Mouse (Mus musculus) liver, adult 2 months (tissue): ENCODE data around the gene Snx14. TPM values are rescaled to one million over a fixed set of nuclear protein-coding genes. Genes with fewer than 3 reads are reported as not detected.
A peak's percentile ranks its signal among the peaks of the same experiment; 100 is the strongest.
"Not testable (repeated sequence)": the region's sequence is repeated elsewhere in the genome, so short reads cannot be mapped to it uniquely, and the experiment has no call there.

Experiments used
- DNase-seq: peaks from one replicate; pipeline ENCODE4 v3.0.0-alpha.2; 2011; ENCODE audit warnings: low read depth, low spot score; ENCODE audit errors: extremely low read depth
- H3K27ac ChIP-seq: fragments of 200-500 bp; replicated peaks from 2 replicates; pipeline ENCODE4 v1.5.1; 2012; ENCODE audit warnings: low read depth, mild to moderate bottlenecking, control low read depth, inconsistent platforms, low read length; ENCODE audit not compliant: insufficient read depth
- H3K27me3 ChIP-seq: fragments of 200-500 bp; 2 replicates; pipeline ENCODE4 v1.6.1; 2012; ENCODE audit warnings: mild to moderate bottlenecking, moderate library complexity, low read length, inconsistent platforms; ENCODE audit not compliant: control insufficient read depth, insufficient read depth
- H3K36me3 ChIP-seq: fragments of 200-500 bp; 2 replicates; pipeline ENCODE4 v1.6.1; 2012; ENCODE audit warnings: low read length, inconsistent platforms; ENCODE audit not compliant: control insufficient read depth, insufficient read depth
- H3K4me1 ChIP-seq: fragments of 200-500 bp; 2 replicates; pipeline ENCODE4 v1.6.1; 2011; ENCODE audit warnings: low read length; ENCODE audit not compliant: control insufficient read depth, insufficient read depth
- H3K4me3 ChIP-seq: fragments of 200-500 bp; 2 replicates; pipeline ENCODE4 v1.5.1; 2011; ENCODE audit warnings: low read depth, mild to moderate bottlenecking, control low read depth, low read length, moderate library complexity; ENCODE audit not compliant: insufficient read depth
- H3K79me2 ChIP-seq: fragments of 200-500 bp; 2 replicates; pipeline ENCODE4 v1.6.1; 2012; ENCODE audit warnings: inconsistent platforms, mild to moderate bottlenecking, low read length, moderate library complexity; ENCODE audit not compliant: control insufficient read depth, insufficient read depth
- H3K9ac ChIP-seq: fragments of 200-500 bp; 2 replicates; pipeline ENCODE4 v1.6.1; 2012; ENCODE audit warnings: low read depth, mild to moderate bottlenecking, control low read depth, inconsistent platforms, low read length
- CTCF ChIP-seq: fragments of 200-500 bp; IDR thresholded peaks from 2 replicates; pipeline ENCODE4 v1.5.1; 2011; ENCODE audit warnings: low read depth, low read length, control low read depth
- POLR2A ChIP-seq: fragments of 200-500 bp; IDR thresholded peaks from 2 replicates; pipeline ENCODE4 v1.6.1; 2011; ENCODE audit warnings: low read length, control low read depth; ENCODE audit not compliant: insufficient read depth; ENCODE audit errors: extremely low read depth
- WGBS: fragments of 180-500 bp; shearing (Covaris S2); methylation state at CpG from one replicate; pipeline ENCODE4 v1.1.7; 2018; 5-methylcytosine and 5-hydroxymethylcytosine counted together
- polyA plus RNA-seq: library from polyadenylated mRNA; depleted of rRNA; stranded (reverse); fragments of >200 nt; gene quantifications from 2 replicates; pipeline ENCODE4 v1.2.3, GENCODE M21; 2012; rRNA removed
- total RNA-seq: library from RNA; depleted of rRNA; stranded (reverse); fragments of >200 nt; gene quantifications from 2 replicates; pipeline ENCODE4 v1.2.3, GENCODE M21; 2014; rRNA removed

Gene Snx14
- 23.2 and 23.6 TPM in 2 replicates for total RNA-seq
- polyA plus RNA-seq = 9.0 and 9.1 TPM in 2 replicates

DNA sequence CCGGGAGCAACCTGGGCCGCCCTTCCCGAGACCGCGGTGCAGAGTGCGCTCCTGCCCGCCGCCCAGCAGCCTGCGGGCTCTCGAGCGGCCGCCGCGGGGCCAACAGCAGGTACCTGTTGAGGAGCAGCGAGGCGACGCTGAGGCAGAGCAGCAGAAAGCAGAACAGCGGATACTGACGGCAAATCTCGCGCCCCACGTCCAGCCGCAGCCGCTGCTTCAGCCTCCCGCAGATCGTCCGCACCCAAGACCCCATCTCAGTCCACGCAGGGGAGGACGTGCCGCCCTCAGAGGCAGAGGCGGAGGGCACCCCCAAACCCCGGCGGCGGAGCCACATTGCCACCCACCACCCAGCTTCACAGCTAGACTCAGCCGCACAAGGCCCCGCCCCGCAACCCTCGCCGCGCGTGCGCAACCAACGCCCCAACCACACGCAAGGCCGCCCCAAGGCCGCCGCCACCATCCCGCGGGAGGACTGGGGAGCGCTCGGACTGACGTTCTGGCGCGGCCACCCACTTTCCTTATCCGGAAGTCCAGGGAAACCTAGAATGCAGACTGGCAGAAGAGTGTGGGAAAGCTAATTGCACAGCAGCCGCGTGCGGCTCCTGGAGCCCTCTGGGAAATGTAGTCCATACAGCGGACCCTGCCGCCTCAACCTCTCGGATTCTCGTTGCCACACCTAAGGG lies at the start of gene Snx14:
TSS of gene Snx14 (minus strand) at position 404 of the 683 bp plus-strand sequence.
- 1% methylated on average over 60 of the region's 62 CpGs for WGBS
- Histone ChIP-seq H3K79me2 (peaks cover 3% of the 10 kb centered on the region; the same call in 1 of the 2 replicates), H3K27me3 (no peaks in the 10 kb centered on the region), H3K9ac (peak within 1 kb of the TSS; percentile 96), H3K4me1 (peaks cover 4% of the 10 kb centered on the region; the same call in 1 of the 2 replicates), H3K4me3 (peak within 1 kb of the TSS; percentile 95), H3K27ac (peak within 1 kb of the TSS; percentile 79), H3K36me3 (no peaks in the 10 kb centered on the region)
- DNase-seq = peak; percentile 95
- peak; percentile 89 for TF ChIP-seq POLR2A
- no peak for TF ChIP-seq CTCF

- Histone ChIP-seq H3K4me3 (no peak overlapping the region), H3K79me2 (peaks cover 11% of the 10 kb centered on the region), H3K27me3 (no peaks in the 10 kb centered on the region), H3K27ac (no peak overlapping the region), H3K36me3 (0 out of 2 replicates have a peak, but pooled peaks cover 2% of the 10 kb centered on the region), H3K9ac (no peak overlapping the region), H3K4me1 (peaks cover 7% of the 10 kb centered on the region)
- 57% methylated on average over 6 of the region's 6 CpGs for WGBS
- TF ChIP-seq CTCF (no peak), POLR2A (no peak)
- DNase-seq = no peak
Measured at GRCm38 (mm10) chr9:88484531-88484930, 45.8 kb upstream of the Snx14 start.

DNA sequence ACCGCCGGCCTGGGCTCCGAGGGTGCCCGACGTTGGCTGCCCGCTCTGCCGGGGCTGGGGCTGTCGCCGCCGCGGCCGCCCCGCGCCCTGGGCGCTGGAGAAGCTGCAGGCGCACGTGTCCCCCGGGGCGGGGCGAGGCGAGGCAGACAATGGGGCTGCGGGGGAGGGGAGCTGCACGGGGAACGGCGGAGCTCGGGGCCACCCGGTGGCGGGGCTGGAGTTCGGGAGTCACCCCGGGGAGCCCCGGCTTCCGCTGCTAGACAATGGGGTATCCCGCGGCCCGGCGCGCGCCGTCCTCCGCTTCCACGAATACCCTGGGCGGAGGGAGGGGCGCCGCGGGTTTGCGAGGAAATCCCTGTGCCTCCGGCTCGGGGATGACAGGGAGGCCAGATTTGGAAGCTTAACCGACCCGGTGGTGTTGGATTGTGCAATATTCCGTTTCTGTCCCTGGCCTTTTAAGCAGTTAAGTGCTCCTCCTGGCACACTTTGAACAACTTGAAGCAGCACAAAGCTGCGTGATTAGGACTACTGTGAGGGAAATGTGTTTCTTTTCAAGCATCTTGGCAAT lies 44.2 kb upstream of the Snx14 start:
- H3K27ac ChIP-seq = peak overlapping the region; percentile 90
- peak; percentile 77 for DNase-seq
- no peaks in the 10 kb centered on the region for H3K27me3 ChIP-seq
- peak overlapping the region; percentile 89 for H3K4me3 ChIP-seq
- peak overlapping the region; percentile 87 for H3K9ac ChIP-seq
- WGBS = under 1% methylated on average over 48 of the region's 52 CpGs
- peaks cover 7% of the 10 kb centered on the region for H3K4me1 ChIP-seq
- TF ChIP-seq POLR2A (no peak), CTCF (no peak)
- peaks cover 3% of the 10 kb centered on the region; the same call in 1 of the 2 replicates for H3K36me3 ChIP-seq
- peaks cover 11% of the 10 kb centered on the region for H3K79me2 ChIP-seq

- H3K4me3 ChIP-seq = peak within 1 kb of the TSS; percentile 89
- peaks cover 11% of the 10 kb centered on the region for H3K79me2 ChIP-seq
- peak; percentile 78 for TF ChIP-seq POLR2A
- not testable (repeated sequence) for H3K4me1 ChIP-seq, H3K36me3 ChIP-seq, H3K27me3 ChIP-seq
- WGBS = under 1% methylated on average over 39 of the region's 68 CpGs
- H3K27ac ChIP-seq = peak within 1 kb of the TSS; percentile 97
- peak; percentile 81 for DNase-seq
- peak within 1 kb of the TSS; percentile 99 for H3K9ac ChIP-seq
Measured at GRCm38 (mm10) chr9:88482230-88482828, 43.6 kb upstream of the Snx14 start, which contains the start of gene Syncrip. Syncrip (minus strand) TSS chr9:88482574.

- TF ChIP-seq CTCF (no peak), POLR2A (no peak)
- Histone ChIP-seq H3K79me2 (peaks cover 11% of the 10 kb centered on the region), H3K27me3 (no peaks in the 10 kb centered on the region), H3K27ac (peak overlapping the region; percentile 97), H3K9ac (peak overlapping the region; percentile 99), H3K36me3 (peaks cover 10% of the 10 kb centered on the region; the same call in 1 of the 2 replicates), H3K4me3 (peak overlapping the region; percentile 88), H3K4me1 (peaks cover 7% of the 10 kb centered on the region)
- peak; percentile 17 for DNase-seq
- under 1% methylated on average over 40 of the region's 43 CpGs for WGBS
Measured at GRCm38 (mm10) chr9:88481791-88482160, 43.0 kb upstream of the Snx14 start.
